ENCODE assay signal across 17 mouse cellular contexts in the genomic region with DNA sequence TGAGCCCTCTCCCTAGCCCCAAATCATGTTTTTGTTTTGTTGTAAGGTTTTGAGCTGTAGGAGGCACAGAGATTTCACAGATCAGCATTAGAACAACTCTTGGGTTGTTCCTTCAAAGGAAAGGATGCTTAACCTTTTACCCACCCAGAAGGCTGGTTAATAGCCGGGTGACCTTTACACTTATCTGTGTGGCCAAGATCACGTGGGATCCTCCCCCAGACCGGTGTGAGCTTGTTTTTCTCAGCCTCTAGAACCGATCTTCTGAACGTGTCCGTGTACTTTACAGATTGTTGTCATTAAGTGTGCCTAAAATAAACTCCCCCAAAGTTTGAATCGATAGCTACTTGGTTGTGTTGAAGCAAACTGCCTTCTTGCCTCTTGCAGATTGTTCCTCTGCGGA. TPM values are rescaled to one million over a fixed set of nuclear protein-coding genes. Genes with fewer than 3 reads are reported as not detected.
DNase-seq lines count a peak whose midpoint lies in the region; ATAC-seq lines count a peak whose summit lies in the region.
"Had no signal": no experiment of that assay in that cellular context is flagged by ENCODE, and none has a peak within 500 bp of the region (broad histone marks: within the 10 kb centered on the region; RNA-seq: fewer than 3 reads in every experiment).

No protein-coding gene starts in this region.

- no peak overlapping the region for H3K9ac ChIP-seq in kidney, embryonic 14.5 days (ENCODE audit: low read depth, low read length)
- H3K9ac ChIP-seq: embryonic facial prominence, embryonic 15.5 days; forebrain, embryonic 12.5 days; heart, embryonic 13.5 days; hindbrain, embryonic 13.5 days; limb, embryonic 13.5 days; midbrain, embryonic 12.5 days had no signal

- H3K4me3 ChIP-seq in kidney, embryonic 14.5 days (ENCODE audit: low read length), result no peak overlapping the region
- H3K4me3 ChIP-seq: embryonic facial prominence, embryonic 15.5 days; forebrain, embryonic 12.5 days; heart, embryonic 13.5 days; hindbrain, embryonic 13.5 days; limb, embryonic 13.5 days; midbrain, embryonic 12.5 days had no signal

- H3K27ac ChIP-seq in kidney, embryonic 14.5 days (ENCODE audit: low read depth, low read length), result no peak overlapping the region
- H3K27ac ChIP-seq: embryonic facial prominence, embryonic 15.5 days; forebrain, embryonic 12.5 days; heart, embryonic 13.5 days; hindbrain, embryonic 13.5 days; limb, embryonic 13.5 days; midbrain, embryonic 12.5 days; stomach, postnatal 0 days had no signal

- H3K4me2 ChIP-seq in kidney, embryonic 14.5 days (replicated peaks; ENCODE audit: low read depth, low read length), result no peak overlapping the region
- H3K4me2 ChIP-seq: embryonic facial prominence, embryonic 15.5 days; forebrain, embryonic 12.5 days; heart, embryonic 13.5 days; hindbrain, embryonic 13.5 days; limb, embryonic 13.5 days; midbrain, embryonic 12.5 days had no signal

- WGBS in kidney, embryonic 14.5 days, result 51% methylated on average over 8 of the region's 8 CpGs

- DNase-seq in kidney, adult 18-20 months, result peak; percentile 68
- DNase-seq in ZHBTc4 (ENCODE audit: low read depth, low spot score), result peak; percentile 93
- DNase-seq in kidney, postnatal 14 days, result peak; percentile 78
- no peak for DNase-seq in heart, postnatal 10 days
- no peak for DNase-seq in embryo, embryonic 9.5 days (ENCODE audit: extremely low spot score)
- DNase-seq: cerebellum, adult 11-12 months; thymus, postnatal 4 days had no signal

- intact Hi-C loops in heart, postnatal 10 days (cut with DNase I), result no loop called here

- peaks cover 2% of the 10 kb centered on the region; the same call in 1 of the 2 replicates for H3K27me3 ChIP-seq in kidney, embryonic 14.5 days (ENCODE audit: control insufficient read depth, insufficient read depth, low read length)

- no peaks in the 10 kb centered on the region for H3K4me1 ChIP-seq in kidney, embryonic 14.5 days (ENCODE audit: control insufficient read depth, insufficient read depth, low read length)
- H3K4me1 ChIP-seq: embryonic facial prominence, embryonic 15.5 days; forebrain, embryonic 12.5 days; heart, embryonic 13.5 days; hindbrain, embryonic 13.5 days; limb, embryonic 13.5 days; midbrain, embryonic 12.5 days had no signal

- H3K36me3 ChIP-seq in kidney, embryonic 14.5 days (ENCODE audit: control insufficient read depth, insufficient read depth, low read length), result peaks cover 30% of the 10 kb centered on the region

- no peaks in the 10 kb centered on the region for H3K9me3 ChIP-seq in kidney, embryonic 14.5 days (ENCODE audit: control insufficient read depth, low read length)
- H3K9me3 ChIP-seq: embryonic facial prominence, embryonic 15.5 days; forebrain, embryonic 12.5 days; heart, embryonic 13.5 days; hindbrain, embryonic 13.5 days; limb, embryonic 13.5 days; midbrain, embryonic 12.5 days had no signal

- no peak for ATAC-seq in kidney, embryonic 14.5 days (ENCODE audit: low FRiP score, low TSS enrichment)
- ATAC-seq in CD4-positive, CD25-positive, alpha-beta regulatory T cell, adult 4 months, result peak; percentile 41
- ATAC-seq: intestine, postnatal 0 days had no signal

RNA-seq across cellular contexts. Expression of a gene that starts 3.5 kb away (rescaled TPM):
- 5.0 and 5.3 TPM in 2 replicates for polyA plus RNA-seq in kidney, embryonic 14.5 days (2014; fragmentation: Nextera tagmentation; extraction: Ambion mirVana)
- polyA plus RNA-seq in CD4-positive, CD25-positive, alpha-beta regulatory T cell, adult 4 months (2017; shearing (Covaris generic)), result 1 to 10 TPM; 1.5 to 2.3 TPM
- total RNA-seq in heart, postnatal 10 days (2021), result 1 to 10 TPM; 1.2 to 1.8 TPM

RNA-seq across cellular contexts. Expression of a gene that starts 36.9 kb away (rescaled TPM):
- polyA plus RNA-seq in kidney, embryonic 14.5 days (2014; fragmentation: Nextera tagmentation; extraction: Ambion mirVana), result 16.0 and 26.0 TPM in 2 replicates
- 10 to 100 TPM; 23.6 to 44.0 TPM for polyA plus RNA-seq in CD4-positive, CD25-positive, alpha-beta regulatory T cell, adult 4 months (2017; shearing (Covaris generic))
- 10 to 100 TPM; 13.4 to 13.6 TPM for total RNA-seq in heart, postnatal 10 days (2021)

RNA-seq across cellular contexts. Expression of a gene that starts 44.3 kb away (rescaled TPM):
- polyA plus RNA-seq in kidney, embryonic 14.5 days (2014; fragmentation: Nextera tagmentation; extraction: Ambion mirVana), result 46.3 and 60.5 TPM in 2 replicates
- polyA plus RNA-seq in CD4-positive, CD25-positive, alpha-beta regulatory T cell, adult 4 months (2017; shearing (Covaris generic)), result 1 to 10 TPM; 5.4 to 7.3 TPM
- 10 to 100 TPM; 83.1 to 91.3 TPM for total RNA-seq in heart, postnatal 10 days (2021)

RNA-seq across cellular contexts. Expression of a gene that starts 44.7 kb away (rescaled TPM):
- 85.0 and 100.0 TPM in 2 replicates for polyA plus RNA-seq in kidney, embryonic 14.5 days (2014; fragmentation: Nextera tagmentation; extraction: Ambion mirVana)
- 10 to 100 TPM; 43.0 to 54.0 TPM for polyA plus RNA-seq in CD4-positive, CD25-positive, alpha-beta regulatory T cell, adult 4 months (2017; shearing (Covaris generic))
- 10 to 100 TPM; 41.5 to 43.3 TPM for total RNA-seq in heart, postnatal 10 days (2021)

Comparison
In these comparisons a context has a peak if more than half of its experiments do, and no peak if none do; other contexts are left out.
1. DNase-seq: peak in kidney, adult 18-20 months (single experiment), ZHBTc4 (single experiment) and kidney, postnatal 14 days (single experiment); none in heart, postnatal 10 days (0 of 2) and embryo, embryonic 9.5 days (single experiment).